In the genomic region with DNA sequence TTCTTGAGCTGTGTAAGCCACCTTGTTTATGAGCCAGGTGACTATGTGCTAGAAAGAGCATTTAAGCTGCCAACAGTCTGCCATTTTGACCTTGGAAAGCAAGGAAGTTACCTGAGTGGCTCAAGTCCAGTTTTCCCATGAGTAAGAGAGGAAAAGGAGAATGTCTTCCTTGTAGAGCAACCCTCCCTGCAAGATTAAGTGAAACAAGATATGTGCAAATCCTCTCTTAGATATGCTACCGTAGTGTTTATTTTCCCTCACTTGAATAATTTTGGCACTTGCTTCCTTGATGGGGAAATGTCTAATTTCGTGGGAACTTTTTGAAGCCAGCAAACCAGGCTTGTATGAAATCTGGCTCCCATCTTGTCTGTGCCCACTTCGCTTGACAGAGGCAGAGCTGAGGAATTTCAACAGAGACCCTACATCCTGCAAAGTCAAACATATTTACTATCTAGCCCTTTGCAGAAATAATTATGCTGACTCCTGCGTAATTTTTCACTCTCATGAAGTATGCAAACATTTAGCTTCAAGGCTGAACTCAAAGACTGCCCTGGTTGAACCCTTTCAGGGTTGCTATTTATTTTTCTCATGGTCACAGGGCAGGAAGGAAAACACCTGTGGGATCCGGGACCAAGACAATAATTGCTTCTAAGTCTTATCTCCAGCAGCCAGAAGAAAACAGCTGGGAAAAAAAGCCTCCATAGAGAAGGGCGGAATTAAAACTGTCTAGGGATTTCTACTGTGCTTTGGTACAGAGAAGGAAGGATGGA, we compare ENCODE assay signal across 25 mouse cellular contexts.
DNase-seq lines count a peak whose midpoint lies in the region; ATAC-seq and TF ChIP-seq lines count a peak whose summit lies in the region.
"Had no signal": no experiment of that assay in that cellular context is flagged by ENCODE, and none has a peak within 500 bp of the region (broad histone marks: within the 10 kb centered on the region; RNA-seq: fewer than 3 reads in every experiment).

No protein-coding gene starts in this region.

- no peak overlapping the region for H3K4me2 ChIP-seq in embryonic facial prominence, embryonic 14.5 days (ENCODE audit: low read depth, low read length)
- no peak overlapping the region for H3K4me2 ChIP-seq in kidney, postnatal 0 days (ENCODE audit: low read length)
- H3K4me2 ChIP-seq: forebrain, embryonic 15.5 days; heart, embryonic 12.5 days; hindbrain, embryonic 14.5 days; liver, embryonic 12.5 days; midbrain, embryonic 15.5 days had no signal

- no peak for TF ChIP-seq CTCF in kidney, postnatal 0 days (IDR thresholded peaks at IDR 0.05; ENCODE audit: low read depth)

- no peaks in the 10 kb centered on the region for H3K4me1 ChIP-seq in embryonic facial prominence, embryonic 14.5 days (ENCODE audit: control insufficient read depth, insufficient read depth, low read length)
- H3K4me1 ChIP-seq in embryonic facial prominence, embryonic 10.5 days = 0 out of 2 replicates have a peak, but pooled peaks cover 7% of the 10 kb centered on the region
- H3K4me1 ChIP-seq in kidney, postnatal 0 days (replicated peaks; ENCODE audit: insufficient read depth, low read length) = 0 out of 2 replicates have a peak, but pooled peaks cover 3% of the 10 kb centered on the region
- H3K4me1 ChIP-seq: forebrain, embryonic 10.5 days; forebrain, embryonic 15.5 days; heart, embryonic 12.5 days; liver, embryonic 12.5 days; midbrain, embryonic 15.5 days had no signal

- H3K9ac ChIP-seq in embryonic facial prominence, embryonic 14.5 days (ENCODE audit: low read depth, low read length) = no peak overlapping the region
- no peak overlapping the region for H3K9ac ChIP-seq in kidney, postnatal 0 days (ENCODE audit: low read depth, low read length)
- H3K9ac ChIP-seq: forebrain, embryonic 15.5 days; heart, embryonic 12.5 days; hindbrain, embryonic 14.5 days; liver, embryonic 12.5 days; liver, postnatal 0 days; midbrain, embryonic 15.5 days had no signal

- DNase-seq in embryonic facial prominence, embryonic 14.5 days (ENCODE audit: low spot score) = peak; percentile 16
- no peak for DNase-seq in embryonic facial prominence, embryonic 10.5 days (ENCODE audit: low spot score)
- peak; percentile 47 for DNase-seq in kidney, postnatal 0 days (ENCODE audit: low spot score)
- no peak for DNase-seq in kidney, postnatal 25 days
- DNase-seq in lung, postnatal 36 days = peak; percentile 35
- no peak for DNase-seq in lung, postnatal 10 days
- no peak for DNase-seq in adrenal gland, postnatal 10 days
- DNase-seq: adrenal gland, adult 2 months; cerebellum, adult 2 months; cerebellum, postnatal 25 days; gastrocnemius, postnatal 25 days; heart, adult 2 months; kidney, adult 18-20 months; kidney, postnatal 36 days; layer of hippocampus, postnatal 36 days; left cerebral cortex, postnatal 4 days; liver, postnatal 0 days; right cerebral cortex, postnatal 25 days had no signal

- no peaks in the 10 kb centered on the region for H3K27me3 ChIP-seq in embryonic facial prominence, embryonic 14.5 days (replicated peaks; ENCODE audit: control insufficient read depth, insufficient read depth, low read length)
- H3K27me3 ChIP-seq in embryonic facial prominence, embryonic 10.5 days (replicated peaks; ENCODE audit: low read depth, poor library complexity, severe bottlenecking) = no peaks in the 10 kb centered on the region
- H3K27me3 ChIP-seq in kidney, postnatal 0 days (ENCODE audit: insufficient read depth, low read length) = no peaks in the 10 kb centered on the region
- H3K27me3 ChIP-seq: forebrain, embryonic 15.5 days; heart, embryonic 12.5 days; liver, embryonic 12.5 days; midbrain, embryonic 15.5 days had no signal

- ATAC-seq in embryonic facial prominence, embryonic 14.5 days (ENCODE audit: low read depth) = no peak
- ATAC-seq in kidney, postnatal 0 days (replicated peaks; ENCODE audit: low FRiP score, low read depth) = no peak
- ATAC-seq: activated CD4-positive, CD25-positive, alpha-beta regulatory T cell, adult 4 months; forebrain, embryonic 15.5 days; liver, embryonic 12.5 days; liver, postnatal 0 days had no signal

- H3K9me3 ChIP-seq in embryonic facial prominence, embryonic 14.5 days (ENCODE audit: control insufficient read depth, low read length) = 0 out of 2 replicates have a peak, but pooled peaks cover 7% of the 10 kb centered on the region
- H3K9me3 ChIP-seq in embryonic facial prominence, embryonic 10.5 days = no peaks in the 10 kb centered on the region
- no peaks in the 10 kb centered on the region for H3K9me3 ChIP-seq in kidney, postnatal 0 days (replicated peaks; ENCODE audit: low read length)
- H3K9me3 ChIP-seq: forebrain, embryonic 10.5 days; forebrain, embryonic 15.5 days; heart, embryonic 12.5 days; liver, embryonic 12.5 days had no signal

- H3K4me3 ChIP-seq in embryonic facial prominence, embryonic 14.5 days (ENCODE audit: low read depth, low read length) = no peak overlapping the region
- no peak overlapping the region for H3K4me3 ChIP-seq in embryonic facial prominence, embryonic 10.5 days
- no peak overlapping the region for H3K4me3 ChIP-seq in kidney, postnatal 0 days (replicated peaks; ENCODE audit: low read depth, low read length)
- H3K4me3 ChIP-seq: forebrain, embryonic 10.5 days; forebrain, embryonic 15.5 days; heart, adult 2 months; heart, embryonic 12.5 days; liver, embryonic 12.5 days; midbrain, embryonic 15.5 days had no signal

- H3K36me3 ChIP-seq in embryonic facial prominence, embryonic 14.5 days (ENCODE audit: control insufficient read depth, insufficient read depth, low read length) = no peaks in the 10 kb centered on the region
- no peaks in the 10 kb centered on the region for H3K36me3 ChIP-seq in embryonic facial prominence, embryonic 10.5 days (replicated peaks)
- no peaks in the 10 kb centered on the region for H3K36me3 ChIP-seq in kidney, postnatal 0 days (ENCODE audit: insufficient read depth, low read length)
- H3K36me3 ChIP-seq: forebrain, embryonic 10.5 days; forebrain, embryonic 15.5 days; heart, embryonic 12.5 days; liver, embryonic 12.5 days; midbrain, embryonic 15.5 days had no signal

- no peak overlapping the region for H3K27ac ChIP-seq in embryonic facial prominence, embryonic 14.5 days (replicated peaks; ENCODE audit: low read depth, low read length)
- H3K27ac ChIP-seq in embryonic facial prominence, embryonic 10.5 days (replicated peaks) = no peak overlapping the region
- H3K27ac ChIP-seq in kidney, postnatal 0 days = no peak overlapping the region
- H3K27ac ChIP-seq: forebrain, embryonic 10.5 days; forebrain, embryonic 15.5 days; heart, adult 2 months; hindbrain, embryonic 14.5 days; liver, embryonic 12.5 days; midbrain, embryonic 15.5 days had no signal

- WGBS in embryonic facial prominence, embryonic 14.5 days = 48% methylated on average over 6 of the region's 6 CpGs
- WGBS in embryonic facial prominence, embryonic 10.5 days = 76% methylated on average over 6 of the region's 6 CpGs
- 17% methylated on average over 6 of the region's 6 CpGs for WGBS in kidney, postnatal 0 days

Comparison
In these comparisons a context has a peak if more than half of its experiments do, and no peak if none do; other contexts are left out.
1. DNase-seq: peak in embryonic facial prominence, embryonic 14.5 days (single experiment), kidney, postnatal 0 days (single experiment) and lung, postnatal 36 days (single experiment); none in embryonic facial prominence, embryonic 10.5 days (single experiment), kidney, postnatal 25 days (0 of 2), lung, postnatal 10 days (single experiment) and adrenal gland, postnatal 10 days (single experiment).